Mouse (Mus musculus) testis, adult 2 months (tissue): ENCODE results near the gene Arhgap19. TPM values are rescaled to one million over a fixed set of nuclear protein-coding genes. Genes with fewer than 3 reads are reported as not detected.

Experiments used
- H3K27ac ChIP-seq: fragments of 200-500 bp; 2 replicates; pipeline ENCODE4 v1.5.1; 2012; ENCODE audit warnings: low read depth, low read length; ENCODE audit not compliant: control insufficient read depth, insufficient read depth
- H3K27me3 ChIP-seq: fragments of 200-500 bp; 2 replicates; pipeline ENCODE4 v1.6.1; 2012; ENCODE audit warnings: mild to moderate bottlenecking, low read length, moderate library complexity; ENCODE audit not compliant: control insufficient read depth, insufficient read depth
- H3K36me3 ChIP-seq: fragments of 200-500 bp; 2 replicates; pipeline ENCODE4 v1.6.1; 2012; ENCODE audit warnings: mild to moderate bottlenecking, low read length; ENCODE audit not compliant: control insufficient read depth, insufficient read depth
- H3K4me1 ChIP-seq: fragments of 200-500 bp; 2 replicates; pipeline ENCODE4 v1.6.1; 2012; ENCODE audit warnings: low read length; ENCODE audit not compliant: control insufficient read depth, insufficient read depth
- H3K4me3 ChIP-seq: fragments of 200-500 bp; 2 replicates; pipeline ENCODE4 v1.5.1; 2012; ENCODE audit warnings: low read depth, mild to moderate bottlenecking, low read length, moderate library complexity, mixed read lengths; ENCODE audit not compliant: control insufficient read depth
- CTCF ChIP-seq: fragments of 200-500 bp; IDR thresholded peaks from 2 replicates; pipeline ENCODE4 v1.5.1; 2012; ENCODE audit warnings: low read depth, mild to moderate bottlenecking, inconsistent platforms, low read length, moderate library complexity; ENCODE audit not compliant: control insufficient read depth, insufficient read depth, insufficient replicate concordance
- POLR2A ChIP-seq: fragments of 200-500 bp; IDR thresholded peaks from 2 replicates; pipeline ENCODE4 v1.6.1; 2012; ENCODE audit warnings: low read depth, mild to moderate bottlenecking, inconsistent platforms, low read length, moderate library complexity; ENCODE audit not compliant: control insufficient read depth
- polyA plus RNA-seq: library from polyadenylated mRNA; depleted of rRNA; stranded (reverse); fragments of >200 nt; gene quantifications from 2 replicates; pipeline ENCODE4 v1.2.3, GENCODE M21; 2012

The Arhgap19 gene
- polyA plus RNA-seq, 1 experiment: 39.1 TPM

GRCm38 (mm10) chr19:41846366-41847090 lies 44.7 kb upstream of the Arhgap19 start:
- peak overlapping the region; percentile 93 for H3K4me3 ChIP-seq
- peak overlapping the region; percentile 90 for H3K27ac ChIP-seq
- no peaks in the 10 kb centered on the region; the same call in 1 of the 2 replicates for H3K36me3 ChIP-seq
- peaks cover 5% of the 10 kb centered on the region for H3K4me1 ChIP-seq
- TF ChIP-seq CTCF (no peak), POLR2A (no peak)
- no peaks in the 10 kb centered on the region for H3K27me3 ChIP-seq

DNA sequence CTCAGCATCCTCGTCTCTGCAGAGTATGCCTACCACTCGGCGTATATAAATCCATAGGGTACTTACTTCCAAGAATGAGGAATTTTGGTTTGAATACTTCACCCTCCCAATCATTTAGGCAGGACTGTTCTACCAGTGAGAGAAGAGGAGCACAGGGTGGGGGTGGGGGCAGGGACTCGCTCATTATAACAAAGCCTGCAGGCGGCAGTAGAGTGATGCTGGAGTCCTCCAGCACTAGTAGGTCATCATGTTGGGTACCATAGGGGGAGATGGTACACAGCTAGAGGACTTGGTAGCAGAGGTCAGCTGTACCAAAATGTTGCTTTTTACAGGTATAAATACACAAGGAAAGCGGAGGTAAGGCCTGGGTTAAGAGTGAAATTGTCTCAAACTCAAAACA lies 42.5 kb upstream of the Arhgap19 start:
- Histone ChIP-seq H3K4me1 (peaks cover 5% of the 10 kb centered on the region), H3K27ac (no peak overlapping the region), H3K36me3 (no peaks in the 10 kb centered on the region; the same call in 1 of the 2 replicates), H3K27me3 (no peaks in the 10 kb centered on the region), H3K4me3 (peak overlapping the region; percentile 4; the same call in 1 of the 2 replicates)
- no peak for TF ChIP-seq CTCF
- TF ChIP-seq POLR2A: no peak

DNA sequence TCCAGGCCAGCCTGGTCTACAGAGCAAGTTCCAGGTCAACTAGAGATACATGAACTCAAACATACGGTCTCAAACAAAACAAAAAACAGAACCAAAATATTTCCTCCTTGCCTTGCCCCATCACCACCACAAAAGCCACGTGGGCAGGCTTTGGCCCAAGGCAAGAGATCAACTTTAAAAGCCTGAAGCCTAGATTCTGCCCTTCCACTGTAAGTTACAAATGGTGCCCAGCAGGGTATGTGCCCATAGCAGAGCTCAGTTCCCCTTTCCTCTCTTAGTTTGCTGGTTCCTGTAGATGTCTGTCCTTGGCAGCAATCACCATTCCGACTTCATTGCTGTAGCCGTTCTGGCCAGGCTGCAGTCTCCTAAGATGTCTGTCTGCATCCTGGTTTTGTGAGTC lies 40.9 kb upstream of the Arhgap19 start:
- Histone ChIP-seq H3K4me3 (no peak overlapping the region), H3K36me3 (no peaks in the 10 kb centered on the region; the same call in 1 of the 2 replicates), H3K27ac (no peak overlapping the region), H3K27me3 (no peaks in the 10 kb centered on the region), H3K4me1 (peaks cover 7% of the 10 kb centered on the region)
- TF ChIP-seq POLR2A (no peak), CTCF (no peak)

GRCm38 (mm10) chr19:41842196-41842595 lies 40.3 kb upstream of the Arhgap19 start:
- Histone ChIP-seq H3K4me1 (peaks cover 7% of the 10 kb centered on the region), H3K27ac (no peak overlapping the region), H3K36me3 (no peaks in the 10 kb centered on the region; the same call in 1 of the 2 replicates), H3K27me3 (no peaks in the 10 kb centered on the region), H3K4me3 (no peak overlapping the region)
- TF ChIP-seq POLR2A: no peak
- TF ChIP-seq CTCF: no peak

DNA sequence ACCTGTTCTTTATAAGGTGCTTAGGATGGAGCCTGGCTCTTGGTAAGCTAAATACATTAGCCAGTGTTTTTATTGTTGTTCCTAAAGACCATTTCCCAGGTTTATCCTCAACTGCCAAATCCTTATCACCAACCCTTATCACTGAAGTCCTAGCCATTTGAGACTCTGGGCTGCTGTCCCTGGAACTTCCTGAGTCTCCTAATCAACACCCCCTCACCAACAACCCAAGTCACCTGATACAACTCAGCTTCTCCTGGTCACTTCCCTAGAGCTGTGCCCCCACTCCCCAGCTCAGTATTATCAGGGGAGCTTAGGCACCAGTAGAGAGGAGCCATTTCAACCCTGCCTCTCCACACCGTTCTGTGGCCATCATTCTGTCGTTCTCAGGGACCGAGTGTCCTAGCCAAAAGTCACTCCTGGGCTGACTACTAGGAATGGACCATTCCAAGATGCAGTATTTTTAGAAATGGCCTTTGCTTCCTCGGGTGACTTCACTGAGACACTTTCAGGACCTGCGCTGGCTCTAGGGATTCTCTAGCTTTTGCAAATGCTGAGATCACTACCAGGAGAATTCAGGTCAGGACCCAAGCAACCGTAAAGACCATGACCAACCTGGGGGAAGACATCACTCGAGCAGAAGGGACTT lies 39.4 kb upstream of the Arhgap19 start:
- Histone ChIP-seq H3K27me3 (no peaks in the 10 kb centered on the region), H3K4me1 (peaks cover 4% of the 10 kb centered on the region), H3K4me3 (no peak overlapping the region), H3K36me3 (no peaks in the 10 kb centered on the region; the same call in 1 of the 2 replicates), H3K27ac (no peak overlapping the region)
- no peak for TF ChIP-seq POLR2A
- no peak for TF ChIP-seq CTCF

- Histone ChIP-seq H3K4me1 (peaks cover 2% of the 10 kb centered on the region), H3K27me3 (no peaks in the 10 kb centered on the region), H3K36me3 (no peaks in the 10 kb centered on the region), H3K4me3 (no peak overlapping the region), H3K27ac (no peak overlapping the region)
- TF ChIP-seq CTCF: no peak
- TF ChIP-seq POLR2A: no peak
Measured at GRCm38 (mm10) chr19:41839685-41840084, 37.8 kb upstream of the Arhgap19 start.

DNA sequence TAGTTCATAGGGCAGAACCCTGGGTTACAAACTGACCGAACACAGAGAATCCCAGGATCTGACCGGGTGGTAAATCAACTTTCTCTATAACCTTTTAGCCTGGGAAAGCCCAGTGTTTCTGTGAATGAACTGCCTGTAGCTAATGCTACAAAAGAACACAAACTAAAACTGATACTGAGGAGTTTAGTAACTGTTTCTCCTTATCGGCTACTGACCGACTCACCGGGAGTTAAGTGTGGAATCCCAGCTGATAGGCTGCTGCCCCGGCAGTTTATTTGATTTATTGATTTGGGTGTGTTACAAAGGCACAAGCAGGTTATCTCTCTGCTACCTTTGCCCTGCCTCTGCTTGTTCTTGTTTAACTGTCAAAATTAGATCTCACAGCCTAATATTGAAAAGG lies 37.0 kb upstream of the Arhgap19 start:
- Histone ChIP-seq H3K27me3 (no peaks in the 10 kb centered on the region), H3K36me3 (no peaks in the 10 kb centered on the region), H3K27ac (no peak overlapping the region), H3K4me1 (peaks cover 2% of the 10 kb centered on the region), H3K4me3 (no peak overlapping the region)
- TF ChIP-seq POLR2A (no peak), CTCF (no peak)

DNA sequence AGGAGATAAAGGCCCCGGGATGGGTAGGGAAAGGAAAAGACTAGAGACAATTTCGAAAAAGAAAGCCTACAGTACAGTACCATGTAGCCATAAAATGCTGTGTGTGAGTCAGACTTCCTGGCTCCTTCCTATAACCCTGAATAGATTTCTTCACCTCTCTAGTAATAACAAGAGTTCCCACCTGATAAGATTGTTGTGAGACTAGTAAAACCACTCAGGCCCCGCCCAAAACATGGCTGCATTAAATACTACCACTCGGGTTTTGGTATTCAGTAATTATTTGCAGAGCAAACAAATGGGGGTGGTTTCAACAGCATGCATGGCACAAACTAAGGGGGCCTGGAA lies 36.0 kb upstream of the Arhgap19 start:
- no peak overlapping the region for H3K27ac ChIP-seq
- H3K36me3 ChIP-seq: no peaks in the 10 kb centered on the region
- H3K27me3 ChIP-seq: no peaks in the 10 kb centered on the region
- peaks cover 2% of the 10 kb centered on the region for H3K4me1 ChIP-seq
- H3K4me3 ChIP-seq: no peak overlapping the region
- no peak for TF ChIP-seq CTCF
- no peak for TF ChIP-seq POLR2A
